Mouse (Mus musculus) right cerebral cortex, adult 18-20 months (tissue): ENCODE results near the gene Iqch.
A peak's percentile ranks its signal among the peaks of the same experiment; 100 is the strongest.

Experiments used
- DNase-seq: peaks from one replicate; pipeline ENCODE4 v3.0.0; 2022; ENCODE audit warnings: mixed read lengths

The Iqch gene

GRCm38 (mm10) chr9:63602043-63602939, at the start of gene Iqch, which contains the start of gene Aagab:
Gene Iqch (minus strand): TSS chr9:63602493.
Gene Aagab (plus strand): TSS chr9:63602660.
- DNase-seq = peak; percentile 97

GRCm38 (mm10) chr9:63651594-63651993, 49.3 kb upstream of the Iqch start:
- no peak for DNase-seq

GRCm38 (mm10) chr9:63650905-63651304, 48.6 kb upstream of the Iqch start:
- DNase-seq = peak; percentile 43

- DNase-seq = no peak
Observed at GRCm38 (mm10) chr9:63649841-63650545, 47.7 kb upstream of the Iqch start.

- DNase-seq = peak; percentile 51
Observed at GRCm38 (mm10) chr9:63648520-63648918, 46.2 kb upstream of the Iqch start.

- DNase-seq = no peak
Observed at GRCm38 (mm10) chr9:63647581-63648519, 45.6 kb upstream of the Iqch start.

- DNase-seq = no peak
Observed at GRCm38 (mm10) chr9:63645084-63645483, 42.8 kb upstream of the Iqch start.

GRCm38 (mm10) chr9:63644011-63644410, 41.7 kb upstream of the Iqch start:
- DNase-seq = no peak

GRCm38 (mm10) chr9:63641983-63642646, 39.8 kb upstream of the Iqch start:
- peak; percentile 53 for DNase-seq

GRCm38 (mm10) chr9:63636113-63636512, 33.8 kb upstream of the Iqch start:
- DNase-seq = peak; percentile 56

GRCm38 (mm10) chr9:63633334-63633733, 31.0 kb upstream of the Iqch start:
- DNase-seq = no peak

GRCm38 (mm10) chr9:63632924-63633323, 30.6 kb upstream of the Iqch start:
- DNase-seq = peak; percentile 87

GRCm38 (mm10) chr9:63632045-63632444, 29.8 kb upstream of the Iqch start:
- no peak for DNase-seq

- no peak for DNase-seq
Observed at GRCm38 (mm10) chr9:63625090-63625756, 22.9 kb upstream of the Iqch start.

GRCm38 (mm10) chr9:63623895-63624569, 21.7 kb upstream of the Iqch start:
- DNase-seq = no peak

GRCm38 (mm10) chr9:63617967-63618366, 15.7 kb upstream of the Iqch start:
- DNase-seq = no peak

- no peak for DNase-seq
Observed at GRCm38 (mm10) chr9:63614018-63614985, 12.0 kb upstream of the Iqch start.

GRCm38 (mm10) chr9:63613569-63613968, 11.3 kb upstream of the Iqch start:
- DNase-seq = no peak
